Mouse (Mus musculus): ENCODE data around the gene Cela2a.

DNA sequence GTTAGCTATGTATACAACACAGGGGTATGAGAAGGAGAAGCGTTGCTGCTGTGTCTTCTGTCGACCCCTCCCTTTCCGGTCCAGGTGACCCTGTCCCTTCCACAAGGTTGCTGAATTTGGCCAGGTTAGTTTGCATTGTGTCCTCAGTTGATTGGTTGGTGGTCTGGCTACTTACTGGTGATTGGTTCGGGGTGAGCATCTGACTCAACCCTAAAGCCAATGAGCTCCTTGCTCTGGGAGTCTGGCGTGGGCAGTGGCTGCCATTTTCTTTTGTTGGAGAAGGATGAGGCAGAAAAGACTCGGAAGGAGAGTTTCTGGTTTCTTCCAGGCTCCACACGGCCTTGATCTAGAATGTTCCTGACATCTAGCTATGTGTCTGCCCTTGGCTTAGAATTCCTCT, 6.6 kb downstream of the Cela2a start:
- TF ChIP-seq POLR2A (IDR thresholded peaks at IDR 0.05; ENCODE audit: insufficient read depth, low read depth, low read length) = no peak
- TF ChIP-seq CTCF (IDR thresholded peaks at IDR 0.05; ENCODE audit: insufficient read depth, low read depth, low read length) = no peak

Measured in olfactory bulb, adult 2 months (tissue).